Mouse (Mus musculus): ENCODE measurements around the gene Lurap1l. TPM values are rescaled to one million over a fixed set of nuclear protein-coding genes. Genes with fewer than 3 reads are reported as not detected.

Gene Lurap1l
- polyA plus RNA-seq, 1 experiment from 2014 or later, result 9.0 TPM

DNA sequence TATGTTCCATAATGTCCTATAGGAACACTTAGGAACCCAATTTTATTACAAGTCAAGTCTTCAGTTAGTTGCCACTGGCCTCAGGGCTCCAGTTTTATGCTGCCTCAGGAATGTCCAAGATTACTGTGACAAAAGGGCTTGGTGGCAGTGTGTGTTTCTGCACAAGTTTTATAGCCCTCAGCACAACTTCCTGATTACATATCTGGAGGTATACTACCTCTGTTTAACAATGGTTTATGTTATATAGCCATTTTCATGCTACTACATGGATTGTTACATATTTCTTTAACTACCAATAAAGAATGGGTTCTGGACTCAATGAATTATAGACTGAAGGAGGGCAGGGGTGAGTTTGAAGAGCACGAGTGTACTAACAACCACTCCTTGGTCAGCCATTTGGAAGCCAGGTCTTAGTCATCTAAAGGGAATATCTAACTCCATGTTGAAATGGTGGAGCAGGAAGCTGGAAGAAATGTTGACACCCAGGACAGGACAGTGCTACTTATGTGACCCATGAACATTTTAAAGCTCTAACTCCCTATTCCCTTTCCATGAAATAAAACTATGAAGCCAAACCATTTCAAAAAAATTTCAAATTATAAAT, 28.3 kb upstream of the Lurap1l start:
- Histone ChIP-seq H3K36me3 (ENCODE audit: control insufficient read depth, insufficient read depth, low read length) (no peaks in the 10 kb centered on the region), H3K4me1 (ENCODE audit: control insufficient read depth, insufficient read depth, low read length) (no peaks in the 10 kb centered on the region), H3K4me3 (ENCODE audit: low read depth, low read length) (no peak overlapping the region), H3K9ac (ENCODE audit: low read depth, low read length) (no peak overlapping the region), H3K27ac (ENCODE audit: low read length) (no peak overlapping the region), H3K27me3 (ENCODE audit: control insufficient read depth, insufficient read depth, low read depth, low read length) (no peaks in the 10 kb centered on the region), H3K9me3 (replicated peaks; ENCODE audit: control insufficient read depth, low read length, poor library complexity, severe bottlenecking) (no peaks in the 10 kb centered on the region), H3K4me2 (ENCODE audit: low read length) (no peak overlapping the region)
- no peak for ATAC-seq
- 92% methylated on average over 1 of the region's 1 CpGs for WGBS

DNA sequence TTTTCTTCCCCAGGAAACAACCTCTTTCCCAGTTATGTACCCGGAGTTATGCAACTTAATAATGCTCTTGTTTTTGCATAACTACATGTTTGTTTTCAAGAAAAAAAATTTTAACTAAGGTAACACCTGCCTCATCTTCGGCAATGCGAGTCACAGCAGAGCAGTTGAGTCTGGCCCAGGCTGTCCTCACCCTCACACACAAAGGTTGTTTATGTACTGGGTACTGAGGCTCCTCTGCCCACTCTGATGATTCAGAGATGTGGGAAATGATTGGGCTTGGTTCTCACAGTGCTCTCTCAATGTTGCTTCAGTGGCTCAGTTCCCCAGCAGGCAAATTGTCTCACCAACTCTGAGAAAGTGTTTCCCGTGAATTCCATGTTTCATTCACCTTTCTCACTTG, 23.8 kb upstream of the Lurap1l start:
- Histone ChIP-seq H3K27ac (ENCODE audit: low read length) (no peak overlapping the region), H3K4me1 (ENCODE audit: control insufficient read depth, insufficient read depth, low read length) (no peaks in the 10 kb centered on the region), H3K9me3 (replicated peaks; ENCODE audit: control insufficient read depth, low read length, poor library complexity, severe bottlenecking) (no peaks in the 10 kb centered on the region), H3K4me3 (ENCODE audit: low read depth, low read length) (no peak overlapping the region), H3K4me2 (ENCODE audit: low read length) (no peak overlapping the region), H3K36me3 (ENCODE audit: control insufficient read depth, insufficient read depth, low read length) (no peaks in the 10 kb centered on the region), H3K27me3 (ENCODE audit: control insufficient read depth, insufficient read depth, low read depth, low read length) (no peaks in the 10 kb centered on the region), H3K9ac (ENCODE audit: low read depth, low read length) (no peak overlapping the region)
- 86% methylated on average over 4 of the region's 4 CpGs for WGBS
- ATAC-seq, result no peak

- no peaks in the 10 kb centered on the region for H3K4me1 ChIP-seq (ENCODE audit: control insufficient read depth, insufficient read depth, low read length)
- WGBS, result 92% methylated on average over 6 of the region's 6 CpGs
- no peak for ATAC-seq
These were observed 19.4 kb upstream of the Lurap1l start for GRCm38 (mm10) chr4:80891004-80891403.

GRCm38 (mm10) chr4:80895278-80895894, 15.1 kb upstream of the Lurap1l start:
- no peak overlapping the region for H3K4me2 ChIP-seq (ENCODE audit: low read length)
- no peaks in the 10 kb centered on the region for H3K27me3 ChIP-seq (ENCODE audit: control insufficient read depth, insufficient read depth, low read depth, low read length)
- no peaks in the 10 kb centered on the region for H3K9me3 ChIP-seq (replicated peaks; ENCODE audit: control insufficient read depth, low read length, poor library complexity, severe bottlenecking)
- no peak for ATAC-seq
- no peaks in the 10 kb centered on the region for H3K4me1 ChIP-seq (ENCODE audit: control insufficient read depth, insufficient read depth, low read length)
- WGBS, result 47% methylated on average over 4 of the region's 4 CpGs
- no peak overlapping the region for H3K27ac ChIP-seq (ENCODE audit: low read length)
- H3K36me3 ChIP-seq (ENCODE audit: control insufficient read depth, insufficient read depth, low read length), result no peaks in the 10 kb centered on the region
- H3K4me3 ChIP-seq (ENCODE audit: low read depth, low read length), result no peak overlapping the region
- H3K9ac ChIP-seq (ENCODE audit: low read depth, low read length), result no peak overlapping the region

More at GRCm38 (mm10) chr4:80891004-80891403, 19.4 kb upstream of the Lurap1l start:
- H3K27me3 ChIP-seq (ENCODE audit: control insufficient read depth, insufficient read depth, low read depth, low read length), result no peaks in the 10 kb centered on the region
- H3K9ac ChIP-seq (ENCODE audit: low read depth, low read length), result no peak overlapping the region
- no peak overlapping the region for H3K27ac ChIP-seq (ENCODE audit: low read length)
- no peaks in the 10 kb centered on the region for H3K9me3 ChIP-seq (replicated peaks; ENCODE audit: control insufficient read depth, low read length, poor library complexity, severe bottlenecking)
- H3K36me3 ChIP-seq (ENCODE audit: control insufficient read depth, insufficient read depth, low read length), result no peaks in the 10 kb centered on the region
- H3K4me2 ChIP-seq (ENCODE audit: low read length), result no peak overlapping the region
- H3K4me3 ChIP-seq (ENCODE audit: low read depth, low read length), result no peak overlapping the region

DNA sequence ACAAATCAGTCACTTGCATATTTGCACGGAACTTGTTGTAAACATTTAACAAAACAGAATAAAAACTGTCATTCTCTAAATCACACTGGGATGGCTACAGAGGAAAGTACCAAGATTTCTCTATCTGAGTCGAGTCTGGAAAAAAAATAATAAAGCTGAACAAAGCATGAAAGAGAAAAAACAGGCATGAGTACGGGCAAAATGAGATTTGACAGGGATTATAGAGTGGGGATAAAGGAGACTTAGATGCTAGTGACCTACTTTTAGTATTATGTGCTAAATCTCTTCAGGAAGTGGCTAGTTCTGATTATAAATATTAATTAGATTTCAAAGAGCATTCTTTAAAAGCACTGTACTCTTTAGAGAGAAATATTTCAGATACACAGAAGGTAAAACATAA, 3.7 kb upstream of the Lurap1l start:
- Histone ChIP-seq H3K9me3 (replicated peaks; ENCODE audit: control insufficient read depth, low read length, poor library complexity, severe bottlenecking) (no peaks in the 10 kb centered on the region), H3K36me3 (ENCODE audit: control insufficient read depth, insufficient read depth, low read length) (no peaks in the 10 kb centered on the region), H3K27ac (ENCODE audit: low read length) (no peak overlapping the region), H3K9ac (ENCODE audit: low read depth, low read length) (no peak overlapping the region), H3K27me3 (ENCODE audit: control insufficient read depth, insufficient read depth, low read depth, low read length) (no peaks in the 10 kb centered on the region), H3K4me1 (ENCODE audit: control insufficient read depth, insufficient read depth, low read length) (no peaks in the 10 kb centered on the region; the same call in 1 of the 2 replicates), H3K4me3 (ENCODE audit: low read depth, low read length) (no peak overlapping the region), H3K4me2 (ENCODE audit: low read length) (no peak overlapping the region)
- 28% methylated on average over 3 of the region's 3 CpGs for WGBS
- ATAC-seq, result no peak

DNA sequence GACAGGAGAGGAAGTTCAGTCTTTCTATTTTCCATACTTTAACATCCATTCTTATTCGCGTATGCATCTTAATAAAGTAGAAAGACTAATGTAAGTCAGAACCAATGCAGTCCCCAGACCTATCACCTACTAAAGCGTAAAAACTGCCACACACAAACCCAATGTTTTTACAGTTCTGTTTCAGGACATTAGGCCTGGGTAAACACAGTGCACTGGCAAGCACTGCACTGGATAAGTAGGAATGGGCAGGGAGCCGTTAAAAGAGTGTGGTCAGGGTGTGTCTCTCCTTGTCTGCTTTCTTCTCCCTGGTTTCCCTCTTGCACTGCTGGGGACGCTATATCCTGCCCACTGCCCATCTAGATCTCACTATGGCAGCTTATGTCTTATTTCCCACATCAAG, 2.5 kb upstream of the Lurap1l start:
- WGBS, result 82% methylated on average over 5 of the region's 5 CpGs
- Histone ChIP-seq H3K4me3 (ENCODE audit: low read depth, low read length) (no peak overlapping the region), H3K9me3 (replicated peaks; ENCODE audit: control insufficient read depth, low read length, poor library complexity, severe bottlenecking) (no peaks in the 10 kb centered on the region), H3K27me3 (ENCODE audit: control insufficient read depth, insufficient read depth, low read depth, low read length) (no peaks in the 10 kb centered on the region), H3K27ac (ENCODE audit: low read length) (no peak overlapping the region), H3K4me2 (ENCODE audit: low read length) (no peak overlapping the region), H3K36me3 (ENCODE audit: control insufficient read depth, insufficient read depth, low read length) (no peaks in the 10 kb centered on the region), H3K4me1 (ENCODE audit: control insufficient read depth, insufficient read depth, low read length) (no peaks in the 10 kb centered on the region; the same call in 1 of the 2 replicates), H3K9ac (ENCODE audit: low read depth, low read length) (no peak overlapping the region)
- ATAC-seq, result no peak

DNA sequence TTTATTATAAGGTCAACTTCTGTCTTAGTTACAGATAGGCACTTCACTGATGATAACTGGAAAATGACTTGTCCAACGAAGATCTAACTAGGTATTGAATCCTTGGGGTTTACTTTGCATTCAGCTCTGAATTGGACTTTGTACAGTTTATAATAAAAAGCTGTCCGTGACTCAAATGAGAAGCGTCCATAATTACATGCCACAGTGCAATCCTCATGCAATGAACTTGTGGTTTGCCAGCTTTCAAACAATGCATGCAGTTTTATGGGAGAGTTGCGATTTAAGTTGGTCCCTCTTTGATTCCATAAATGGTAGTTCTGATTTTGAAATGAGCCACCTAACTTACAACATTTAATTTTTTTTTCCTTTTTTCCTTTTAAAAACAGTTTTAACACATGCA, 1.5 kb upstream of the Lurap1l start:
- Histone ChIP-seq H3K4me3 (ENCODE audit: low read depth, low read length) (no peak overlapping the region), H3K9me3 (replicated peaks; ENCODE audit: control insufficient read depth, low read length, poor library complexity, severe bottlenecking) (no peaks in the 10 kb centered on the region), H3K9ac (ENCODE audit: low read depth, low read length) (no peak overlapping the region), H3K36me3 (ENCODE audit: control insufficient read depth, insufficient read depth, low read length) (no peaks in the 10 kb centered on the region), H3K27ac (ENCODE audit: low read length) (no peak overlapping the region), H3K27me3 (ENCODE audit: control insufficient read depth, insufficient read depth, low read depth, low read length) (no peaks in the 10 kb centered on the region), H3K4me1 (ENCODE audit: control insufficient read depth, insufficient read depth, low read length) (peaks cover 4% of the 10 kb centered on the region), H3K4me2 (ENCODE audit: low read length) (no peak overlapping the region)
- ATAC-seq, result no peak
- WGBS, result 86% methylated on average over 4 of the region's 4 CpGs

DNA sequence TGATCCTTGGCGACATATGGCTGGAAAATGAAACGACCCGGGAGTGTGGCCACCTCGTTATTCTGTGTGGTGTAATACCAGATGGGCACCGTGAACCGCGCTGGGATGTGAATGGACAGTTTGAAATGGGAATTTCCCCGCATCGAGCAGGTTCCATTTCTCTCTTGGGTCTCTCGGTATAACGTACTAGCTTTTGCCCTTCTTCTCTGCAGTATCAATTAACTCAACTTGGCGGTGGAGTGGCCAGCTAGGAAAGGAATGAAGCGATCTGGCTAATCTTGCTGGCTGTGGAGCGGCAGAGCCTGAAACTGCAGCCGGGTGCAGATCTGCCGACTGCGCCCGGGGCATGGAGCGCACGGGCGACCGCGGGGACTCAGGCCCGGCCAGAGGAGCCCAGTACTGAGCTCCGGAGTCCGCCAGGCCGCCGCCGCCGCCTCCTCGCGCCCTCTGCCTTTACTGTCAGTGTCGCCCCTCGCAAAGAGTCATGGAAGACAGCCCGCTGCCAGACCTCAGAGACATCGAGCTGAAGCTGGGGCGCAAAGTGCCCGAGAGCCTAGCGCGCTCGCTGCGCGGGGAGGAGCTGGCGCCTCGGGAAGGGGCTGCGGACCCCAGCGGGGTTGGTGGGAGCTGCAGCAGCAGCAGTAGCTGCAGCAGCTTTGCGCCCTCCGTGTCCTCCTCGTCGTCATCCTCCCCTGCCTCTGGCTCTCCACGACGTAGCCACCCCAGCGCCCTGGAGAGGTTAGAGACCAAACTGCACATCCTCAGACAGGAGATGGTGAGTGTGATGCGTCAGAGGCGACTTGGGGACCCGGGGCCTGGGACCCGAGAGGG, 640 bp downstream of the Lurap1l start:
- H3K4me2 ChIP-seq (ENCODE audit: low read length), result peak overlapping the region; percentile 69
- no peaks in the 10 kb centered on the region for H3K36me3 ChIP-seq (ENCODE audit: control insufficient read depth, insufficient read depth, low read length)
- H3K27me3 ChIP-seq (ENCODE audit: control insufficient read depth, insufficient read depth, low read depth, low read length), result no peaks in the 10 kb centered on the region
- peaks cover 5% of the 10 kb centered on the region for H3K4me1 ChIP-seq (ENCODE audit: control insufficient read depth, insufficient read depth, low read length)
- ATAC-seq, result peak; percentile 88
- H3K27ac ChIP-seq (ENCODE audit: low read length), result peak overlapping the region; percentile 96
- under 1% methylated on average over 54 of the region's 58 CpGs for whole genome bisulfite sequencing
- no peaks in the 10 kb centered on the region for H3K9me3 ChIP-seq (replicated peaks; ENCODE audit: control insufficient read depth, low read length, poor library complexity, severe bottlenecking)
- peak overlapping the region; percentile 58 for H3K4me3 ChIP-seq (ENCODE audit: low read depth, low read length)
- peak overlapping the region; percentile 92 for H3K9ac ChIP-seq (ENCODE audit: low read depth, low read length)

All from midbrain, embryonic 16.5 days (tissue).